Mouse (Mus musculus) MEL (cell line): Measurements from ENCODE around the gene Ccdc9b. TPM values are rescaled to one million over a fixed set of nuclear protein-coding genes. Genes with fewer than 3 reads are reported as not detected.

ENCODE experiments used
- DNase-seq: peaks from one replicate; pipeline ENCODE4 v3.0.0; 2011; ENCODE audit warnings: low read depth, low spot score
- H3K27ac ChIP-seq: 2 replicates; pipeline ENCODE4 v1.5.1; 2012; ENCODE audit warnings: low read depth, mild to moderate bottlenecking, control low read depth, low read length, moderate library complexity; ENCODE audit not compliant: control insufficient read depth
- H3K27me3 ChIP-seq, 2 experiments: fragments of 150-350 bp in 1 of 2; sonication (generic) in 1 of 2; 2 replicates each; pipeline ENCODE4 v1.6.1; 2012; ENCODE audit warnings: low read length in 2 of 2, mild to moderate bottlenecking in 2 of 2, improper control_type of control experiment in 1 of 2, moderate library complexity in 1 of 2; ENCODE audit not compliant: insufficient read depth in 2 of 2, control insufficient read depth in 1 of 2
- H3K36me3 ChIP-seq, 2 experiments: 2 replicates each; pipeline ENCODE4 v1.6.1; 2012 to 2014; ENCODE audit warnings: low read length in 2 of 2, improper control_type of control experiment in 1 of 2, inconsistent platforms in 1 of 2, mild to moderate bottlenecking in 1 of 2; ENCODE audit not compliant: insufficient read depth in 2 of 2, control insufficient read depth in 1 of 2
- H3K4me1 ChIP-seq, 2 experiments: fragments of 150-350 bp in 1 of 2; sonication (generic) in 1 of 2; 2 replicates each; pipeline ENCODE4 v1.6.1; 2012; ENCODE audit warnings: low read length in 2 of 2, improper control_type of control experiment in 1 of 2, mild to moderate bottlenecking in 1 of 2; ENCODE audit not compliant: insufficient read depth in 2 of 2, control insufficient read depth in 1 of 2
- H3K4me3 ChIP-seq, 2 experiments: fragments of 150-350 bp in 1 of 2; sonication (generic) in 1 of 2; 2 replicates each; pipeline ENCODE4 v1.5.1; 2012; ENCODE audit warnings: low read depth in 2 of 2, low read length in 2 of 2, mild to moderate bottlenecking in 2 of 2, moderate library complexity in 2 of 2, control low read depth in 1 of 2, improper control_type of control experiment in 1 of 2; ENCODE audit not compliant: control insufficient read depth in 1 of 2, insufficient read depth in 1 of 2
- H3K79me2 ChIP-seq: 2 replicates; pipeline ENCODE4 v1.6.1; 2012; ENCODE audit warnings: mild to moderate bottlenecking, low read length, moderate library complexity; ENCODE audit not compliant: control insufficient read depth, poor library complexity, insufficient read depth
- H3K9ac ChIP-seq: 2 replicates; pipeline ENCODE4 v1.6.1; 2012; ENCODE audit warnings: low read depth, mild to moderate bottlenecking, control low read depth, low read length, moderate library complexity; ENCODE audit not compliant: control insufficient read depth, poor library complexity, severe bottlenecking
- H3K9me3 ChIP-seq: fragments of 150-350 bp; sonication (generic); replicated peaks from 2 replicates; pipeline ENCODE4 v1.6.1; 2012; ENCODE audit warnings: mild to moderate bottlenecking, low read length, improper control_type of control experiment, moderate library complexity; ENCODE audit not compliant: insufficient read depth
- BHLHE40 ChIP-seq: IDR thresholded peaks from 2 replicates; pipeline ENCODE4 v1.6.1; 2012; ENCODE audit warnings: low read depth, mild to moderate bottlenecking, inconsistent platforms, low read length, improper control_type of control experiment, borderline replicate concordance
- CHD1 ChIP-seq: IDR thresholded peaks from 2 replicates; pipeline ENCODE4 v1.6.1; 2012; ENCODE audit warnings: low read depth, mild to moderate bottlenecking, inconsistent platforms, low read length, improper control_type of control experiment
- CTCF ChIP-seq, 3 experiments: IDR thresholded peaks in 2 of 3; conservative IDR thresholded peaks in 1 of 3; 2 replicates each; pipeline ENCODE4 v1.5.1; 2011 to 2012; ENCODE audit warnings: low read length in 3 of 3, low read depth in 2 of 3, mild to moderate bottlenecking in 2 of 3, improper control_type of control experiment in 1 of 3, inconsistent platforms in 1 of 3, mixed read lengths in 1 of 3, moderate library complexity in 1 of 3; ENCODE audit not compliant: control insufficient read depth in 1 of 3, insufficient read depth in 1 of 3, poor library complexity in 1 of 3, severe bottlenecking in 1 of 3
- E2F4 ChIP-seq: IDR thresholded peaks from 2 replicates; pipeline ENCODE4 v1.6.1; 2011; ENCODE audit warnings: low read depth, low read length, improper control_type of control experiment, borderline replicate concordance
- ELF1 ChIP-seq: IDR thresholded peaks from 2 replicates; pipeline ENCODE4 v1.6.1; 2014; ENCODE audit warnings: low read depth, mild to moderate bottlenecking, inconsistent platforms, low read length, improper control_type of control experiment, moderate library complexity
- EP300 ChIP-seq, 2 experiments: IDR thresholded peaks; 2 replicates each; pipeline ENCODE4 v1.6.1; 2011; ENCODE audit warnings: improper control_type of control experiment in 2 of 2, low read length in 2 of 2, low read depth in 1 of 2, mild to moderate bottlenecking in 1 of 2
- ETS1 ChIP-seq: IDR thresholded peaks from 2 replicates; pipeline ENCODE4 v1.6.1; 2012; ENCODE audit warnings: low read depth, mild to moderate bottlenecking, inconsistent platforms, low read length, improper control_type of control experiment, moderate library complexity
- GATA1 ChIP-seq: IDR thresholded peaks from 2 replicates; pipeline ENCODE4 v1.6.1; 2011; ENCODE audit warnings: low read depth, low read length, improper control_type of control experiment
- KAT2A ChIP-seq: conservative IDR thresholded peaks from 2 replicates; pipeline ENCODE4 v1.6.1; 2012; ENCODE audit warnings: low read depth, low read length, improper control_type of control experiment, inconsistent platforms
- MAFK ChIP-seq: IDR thresholded peaks from 2 replicates; pipeline ENCODE4 v1.6.1; 2011; ENCODE audit warnings: low read depth, mild to moderate bottlenecking, low read length, improper control_type of control experiment, borderline replicate concordance
- MAX ChIP-seq: IDR thresholded peaks from 2 replicates; pipeline ENCODE4 v1.6.1; 2011; ENCODE audit warnings: low read length, improper control_type of control experiment
- MYB ChIP-seq: IDR thresholded peaks from 2 replicates; pipeline ENCODE4 v1.6.1; 2011; ENCODE audit warnings: mild to moderate bottlenecking, low read depth, low read length, improper control_type of control experiment
- MYC ChIP-seq: IDR thresholded peaks from 2 replicates; pipeline ENCODE4 v1.6.1; 2011; ENCODE audit warnings: low read depth, mild to moderate bottlenecking, low read length, improper control_type of control experiment, moderate library complexity
- NRF1 ChIP-seq: IDR thresholded peaks from 2 replicates; pipeline ENCODE4 v1.6.1; 2014; ENCODE audit warnings: low read depth, mild to moderate bottlenecking, inconsistent platforms, low read length, improper control_type of control experiment, moderate library complexity; ENCODE audit not compliant: poor library complexity, insufficient read depth, severe bottlenecking
- POLR2AphosphoS5 ChIP-seq: IDR thresholded peaks from 2 replicates; pipeline ENCODE4 v1.6.1; 2012; ENCODE audit warnings: low read depth, borderline replicate concordance, mild to moderate bottlenecking, inconsistent platforms, low read length, moderate library complexity, mixed read lengths
- RCOR1 ChIP-seq: IDR thresholded peaks from 2 replicates; pipeline ENCODE4 v1.6.1; 2012; ENCODE audit warnings: low read depth, mild to moderate bottlenecking, inconsistent platforms, low read length, improper control_type of control experiment
- TCF12 ChIP-seq: IDR thresholded peaks from 2 replicates; pipeline ENCODE4 v1.6.1; 2014; ENCODE audit warnings: low read depth, mild to moderate bottlenecking, inconsistent platforms, low read length, improper control_type of control experiment, moderate library complexity
- UBTF ChIP-seq: IDR thresholded peaks from 2 replicates; pipeline ENCODE4 v1.6.1; 2012; ENCODE audit warnings: low read depth, mild to moderate bottlenecking, inconsistent platforms, low read length, improper control_type of control experiment, moderate library complexity, borderline replicate concordance; ENCODE audit not compliant: insufficient read depth
- ZC3H11A ChIP-seq: IDR thresholded peaks from 2 replicates; pipeline ENCODE4 v1.6.1; 2012; ENCODE audit warnings: low read depth, mild to moderate bottlenecking, inconsistent platforms, low read length, improper control_type of control experiment
- ZKSCAN1 ChIP-seq: IDR thresholded peaks from 2 replicates; pipeline ENCODE4 v1.6.1; 2012; ENCODE audit warnings: low read depth, mild to moderate bottlenecking, inconsistent platforms, low read length, improper control_type of control experiment, moderate library complexity
- ZMIZ1 ChIP-seq: IDR thresholded peaks from 2 replicates; pipeline ENCODE4 v1.6.1; 2012; ENCODE audit warnings: low read depth, mild to moderate bottlenecking, inconsistent platforms, low read length, improper control_type of control experiment, moderate library complexity
- polyA plus RNA-seq, 2 experiments: library from polyadenylated mRNA; stranded (reverse) in 1 of 2; unstranded in 1 of 2; fragments of >175 nt in 1 of 2; fragments of >200 nt in 1 of 2; gene quantifications; 2 replicates each; pipeline versions ENCODE4 v1.2.1 to v1.2.4; 2012; ENCODE audit warnings: low replicate concordance in 2 of 2, low read depth in 1 of 2; ENCODE audit not compliant: insufficient read length in 2 of 2, insufficient read depth in 1 of 2, missing spikeins in 1 of 2
- total RNA-seq: library from RNA; depleted of rRNA; stranded (reverse); fragments of 300-350 nt; gene quantifications from 2 replicates; pipeline ENCODE4 v1.2.3, GENCODE M21; 2012

The Ccdc9b gene
- total and polyA plus RNA-seq, 3 experiments: 1.7 to 2.4 TPM; not detected in 1

- Histone ChIP-seq H3K4me1 (peaks cover 13 to 42% of the 10 kb centered on the region in 2 experiments), H3K79me2 (no peaks in the 10 kb centered on the region), H3K27me3 (no peaks in the 10 kb centered on the region), H3K27ac (no peak overlapping the region), H3K36me3 (peaks cover 0 to 13% of the 10 kb centered on the region in 2 experiments; a peak in 2 of 4 replicates), H3K4me3 (no peak overlapping the region), H3K9ac (no peak overlapping the region), H3K9me3 (no peaks in the 10 kb centered on the region)
- no peak for DNase-seq
- TF ChIP-seq POLR2AphosphoS5 (no peak), BHLHE40 (0 out of 2 replicates have a peak, but pooled peaks have one; percentile 12), MAFK (no peak), RCOR1 (peak; percentile 84), ZMIZ1 (no peak), TCF12 (peak; percentile 16; the same call in 1 of the 2 replicates), NRF1 (no peak), GATA1 (0 out of 2 replicates have a peak, but pooled peaks have one; percentile 35), E2F4 (no peak), KAT2A (no peak), MAX (no peak), ETS1 (no peak), EP300 (IDR thresholded peaks at IDR 0.05; ENCODE audit: low read depth in 1 of 2, low read length in 2 of 2) (peak in 1 of 2 experiments; percentile 49; a peak in 1 of 4 replicates), ZKSCAN1 (no peak), CHD1 (no peak), ZC3H11A (no peak)
Observed at GRCm38 (mm10) chr2:118774536-118774935, 12.1 kb upstream of the Ccdc9b start.

DNA sequence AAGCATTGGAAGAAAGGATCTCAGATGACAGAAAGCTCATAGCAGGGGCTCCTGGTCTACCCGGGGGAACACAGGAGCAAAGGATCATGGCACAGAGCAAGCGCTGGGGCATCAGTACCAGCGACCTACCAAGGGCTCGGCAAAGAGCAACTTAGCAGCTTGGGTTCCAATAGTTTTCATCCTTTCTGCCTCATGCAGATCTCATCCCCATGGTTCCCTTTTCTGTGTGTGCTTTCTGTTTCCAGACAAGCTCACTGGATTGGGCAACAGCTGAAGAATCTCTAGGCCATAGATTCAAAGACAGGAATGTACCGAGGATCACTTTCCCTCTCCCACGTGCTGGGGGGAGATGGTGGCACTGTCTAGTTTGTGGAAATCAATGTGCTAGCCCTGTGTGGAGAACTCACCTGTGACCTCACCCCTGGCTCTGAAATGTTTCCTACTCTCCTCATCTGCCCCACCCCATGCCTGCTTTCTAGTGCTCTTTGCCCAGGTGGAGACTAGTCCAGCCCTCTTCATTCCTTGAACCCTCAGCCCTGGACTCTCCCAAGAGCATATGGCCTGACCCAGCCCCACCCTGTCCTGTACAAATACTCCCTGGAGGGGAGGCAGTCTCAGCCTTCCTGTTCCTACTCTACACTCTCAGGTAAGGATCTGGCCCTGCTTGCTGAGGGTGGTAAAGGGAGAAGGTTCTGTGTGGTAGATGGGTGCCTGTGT, 9.9 kb upstream of the Ccdc9b start, which contains the start of gene Phgr1:
TSS of gene Phgr1 (plus strand) at position 612 of the 717 bp plus-strand sequence.
- Histone ChIP-seq H3K79me2 (no peaks in the 10 kb centered on the region), H3K4me1 (peaks cover 9 to 24% of the 10 kb centered on the region in 2 experiments), H3K9ac (no peak within 1 kb of the TSS), H3K27ac (no peak within 1 kb of the TSS), H3K36me3 (peaks cover 0 to 3% of the 10 kb centered on the region in 2 experiments; a peak in 2 of 4 replicates), H3K9me3 (no peaks in the 10 kb centered on the region), H3K27me3 (no peaks in the 10 kb centered on the region), H3K4me3 (no peak within 1 kb of the TSS)
- TF ChIP-seq UBTF (no peak), RCOR1 (no peak), POLR2AphosphoS5 (no peak), CTCF (IDR thresholded peaks at IDR 0.05 in 2 of 3, conservative IDR thresholded peaks at IDR 0.05 in 1 of 3; ENCODE audit: control insufficient read depth in 1 of 3, insufficient read depth in 1 of 3, low read depth in 2 of 3, low read length in 3 of 3, poor library complexity in 1 of 3, severe bottlenecking in 1 of 3) (no peak), MYB (no peak), ZKSCAN1 (no peak), CHD1 (no peak), MYC (no peak), ELF1 (no peak)
- no peak for DNase-seq
